17 mouse cellular contexts compared by ENCODE assay signal in the genomic region with DNA sequence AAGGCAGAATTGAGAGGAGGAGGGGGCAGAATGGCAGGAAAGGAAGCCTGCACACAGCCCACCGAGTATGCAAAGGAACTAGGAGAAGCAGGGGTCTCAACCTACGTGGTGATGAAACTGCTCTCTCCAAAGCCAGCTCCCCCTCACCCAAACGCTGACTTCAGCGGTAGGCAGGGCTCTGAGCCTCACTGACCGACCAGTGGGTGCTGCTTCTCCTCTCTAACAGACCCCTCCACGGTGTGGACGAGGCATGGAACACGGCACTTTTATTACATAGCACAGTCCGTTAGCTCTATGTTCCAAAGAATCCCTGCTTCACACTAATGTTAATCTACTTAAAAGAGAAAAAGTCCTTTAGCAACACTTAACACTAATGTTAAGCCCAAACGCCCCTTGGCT.
DNase-seq lines count a peak whose midpoint lies in the region; ATAC-seq and TF ChIP-seq lines count a peak whose summit lies in the region.
"Had no signal": no experiment of that assay in that cellular context is flagged by ENCODE, and none has a peak within 500 bp of the region (broad histone marks: within the 10 kb centered on the region; RNA-seq: fewer than 3 reads in every experiment).

No protein-coding gene starts in this region.

- peak overlapping the region; percentile 61 for H3K4me2 ChIP-seq in heart, embryonic 12.5 days
- H3K4me2 ChIP-seq in midbrain, embryonic 13.5 days (replicated peaks): peak overlapping the region; percentile 44
- H3K4me2 ChIP-seq: intestine, embryonic 15.5 days; liver, embryonic 13.5 days had no signal

- H3K27ac ChIP-seq in heart, embryonic 12.5 days (ENCODE audit: poor library complexity, severe bottlenecking): no peak overlapping the region
- no peak overlapping the region for H3K27ac ChIP-seq in testis, adult 2 months (ENCODE audit: control insufficient read depth, insufficient read depth, low read depth, low read length)
- H3K27ac ChIP-seq in midbrain, embryonic 13.5 days: peak overlapping the region; percentile 51; the same call in 1 of the 2 replicates
- H3K27ac ChIP-seq: intestine, embryonic 15.5 days; limb, embryonic 10.5 days; liver, embryonic 13.5 days had no signal

- H3K4me3 ChIP-seq in heart, embryonic 12.5 days: no peak overlapping the region
- H3K4me3 ChIP-seq in testis, adult 2 months (ENCODE audit: control insufficient read depth, low read depth, low read length): peak overlapping the region; percentile 49
- H3K4me3 ChIP-seq in midbrain, embryonic 13.5 days (replicated peaks): no peak overlapping the region
- H3K4me3 ChIP-seq: intestine, embryonic 15.5 days; limb, embryonic 10.5 days; liver, embryonic 13.5 days had no signal

- intact Hi-C loops in heart, postnatal 36 days (cut with DNase I): loop anchor here (5.0 kb wide), 1 partner anchor 1036 kb away; no protein-coding TSS in a partner anchor

- no peaks in the 10 kb centered on the region for H3K9me3 ChIP-seq in heart, embryonic 12.5 days (replicated peaks)
- no peaks in the 10 kb centered on the region for H3K9me3 ChIP-seq in midbrain, embryonic 13.5 days
- H3K9me3 ChIP-seq: intestine, embryonic 15.5 days; limb, embryonic 10.5 days; liver, embryonic 13.5 days had no signal

- H3K4me1 ChIP-seq in heart, embryonic 12.5 days (replicated peaks): peaks cover 20% of the 10 kb centered on the region
- no peaks in the 10 kb centered on the region for H3K4me1 ChIP-seq in testis, adult 2 months (ENCODE audit: control insufficient read depth, insufficient read depth, low read length)
- H3K4me1 ChIP-seq in midbrain, embryonic 13.5 days (replicated peaks): peaks cover 18% of the 10 kb centered on the region
- H3K4me1 ChIP-seq: intestine, embryonic 15.5 days had no signal

- no peak for DNase-seq in heart, postnatal 36 days
- no peak for DNase-seq in testis, postnatal 10 days (ENCODE audit: low spot score)
- no peak for DNase-seq in B cell, adult 2 months
- no peak for DNase-seq in urinary bladder, postnatal 14 days (ENCODE audit: low spot score)
- DNase-seq: adrenal gland, postnatal 14 days; cerebellum, postnatal 25 days; gastrocnemius, postnatal 25 days; kidney, postnatal 10 days; liver, embryonic 13.5 days; right cerebral cortex, postnatal 14 days; thymus, adult 18-20 months had no signal

- TF ChIP-seq POLR2A in testis, adult 2 months (IDR thresholded peaks at IDR 0.05; ENCODE audit: control insufficient read depth, low read depth, low read length): peak; percentile 50; the same call in 1 of the 2 replicates

- no peak for TF ChIP-seq CTCF in testis, adult 2 months (IDR thresholded peaks at IDR 0.05; ENCODE audit: control insufficient read depth, insufficient read depth, insufficient replicate concordance, low read depth, low read length)

- H3K9ac ChIP-seq in heart, embryonic 12.5 days: no peak overlapping the region
- H3K9ac ChIP-seq in midbrain, embryonic 13.5 days (replicated peaks): no peak overlapping the region
- H3K9ac ChIP-seq: intestine, embryonic 15.5 days; liver, embryonic 13.5 days had no signal

- WGBS in heart, embryonic 12.5 days: 45% methylated on average over 10 of the region's 10 CpGs
- 48% methylated on average over 10 of the region's 10 CpGs for whole genome bisulfite sequencing in midbrain, embryonic 13.5 days

- no peak for ATAC-seq in heart, embryonic 12.5 days (ENCODE audit: insufficient number of reproducible peaks, low FRiP score)
- no peak for ATAC-seq in midbrain, embryonic 13.5 days
- ATAC-seq: CD4-positive, CD25-positive, alpha-beta regulatory T cell, adult 4 months; intestine, embryonic 15.5 days had no signal

- peaks cover 20% of the 10 kb centered on the region for H3K36me3 ChIP-seq in heart, embryonic 12.5 days
- peaks cover 4% of the 10 kb centered on the region for H3K36me3 ChIP-seq in testis, adult 2 months (ENCODE audit: control insufficient read depth, insufficient read depth, low read length)
- H3K36me3 ChIP-seq in midbrain, embryonic 13.5 days: peaks cover 8% of the 10 kb centered on the region

- no peaks in the 10 kb centered on the region for H3K27me3 ChIP-seq in heart, embryonic 12.5 days (replicated peaks)
- no peaks in the 10 kb centered on the region for H3K27me3 ChIP-seq in testis, adult 2 months (ENCODE audit: control insufficient read depth, insufficient read depth, low read length)
- no peaks in the 10 kb centered on the region for H3K27me3 ChIP-seq in midbrain, embryonic 13.5 days
- H3K27me3 ChIP-seq: intestine, embryonic 15.5 days; liver, embryonic 13.5 days had no signal
